In genomic region chr2:150904936-150905450, GRCm38 (mm10) we compare ENCODE assay signal across 8 mouse cellular contexts. TPM values are rescaled to one million over a fixed set of nuclear protein-coding genes. Genes with fewer than 3 reads are reported as not detected.
DNase-seq lines count a peak whose midpoint lies in the region; ATAC-seq and TF ChIP-seq lines count a peak whose summit lies in the region.

Gene Gins1 (plus strand): TSS chr2:150905400.

- DNase-seq in cerebellum, adult 2 months: no peak
- no peak for DNase-seq in cerebellum, postnatal 10 days
- no peak for DNase-seq in right cerebral cortex, adult 2 months (ENCODE audit: low spot score in 2 of 2)
- DNase-seq in cerebellum, adult 11 months: no peak
- DNase-seq in frontal cortex, postnatal 25 days (ENCODE audit: low spot score in 2 of 2): no peak

- H3K4me1 ChIP-seq in cerebellum, adult 2 months (ENCODE audit: control insufficient read depth, insufficient read depth, low read length): peaks cover 4% of the 10 kb centered on the region
- peaks cover 30% of the 10 kb centered on the region for H3K4me1 ChIP-seq in forebrain, embryonic 15.5 days
- H3K4me1 ChIP-seq in liver, embryonic 15.5 days (replicated peaks): peaks cover 30% of the 10 kb centered on the region

- no peaks in the 10 kb centered on the region for H3K27me3 ChIP-seq in cerebellum, adult 2 months (ENCODE audit: control insufficient read depth, insufficient read depth, low read length)
- H3K27me3 ChIP-seq in forebrain, embryonic 15.5 days: no peaks in the 10 kb centered on the region
- no peaks in the 10 kb centered on the region for H3K27me3 ChIP-seq in liver, embryonic 15.5 days

- ATAC-seq in CD4-positive, CD25-positive, alpha-beta regulatory T cell, adult 4 months: peak; percentile 38
- ATAC-seq in forebrain, embryonic 15.5 days (replicated peaks): no peak
- peak; percentile 65 for ATAC-seq in liver, embryonic 15.5 days (ENCODE audit: insufficient read depth)

- WGBS in cerebellum, adult 2 months: 36% methylated on average over 9 of the region's 9 CpGs
- WGBS in forebrain, embryonic 15.5 days: 38% methylated on average over 9 of the region's 9 CpGs
- 26% methylated on average over 9 of the region's 9 CpGs for WGBS in liver, embryonic 15.5 days (ENCODE audit: insufficient replicate concordance)

- H3K4me3 ChIP-seq in cerebellum, adult 2 months (replicated peaks; ENCODE audit: insufficient read depth, low read depth, low read length): peak within 1 kb of the TSS; percentile 94
- peak within 1 kb of the TSS; percentile 83 for H3K4me3 ChIP-seq in forebrain, embryonic 15.5 days
- H3K4me3 ChIP-seq in liver, embryonic 15.5 days (replicated peaks): peak within 1 kb of the TSS; percentile 90

- H3K4me2 ChIP-seq in forebrain, embryonic 15.5 days (replicated peaks): peak within 1 kb of the TSS; percentile 80
- peak within 1 kb of the TSS; percentile 98 for H3K4me2 ChIP-seq in liver, embryonic 15.5 days

- H3K36me3 ChIP-seq in forebrain, embryonic 15.5 days: no peaks in the 10 kb centered on the region; the same call in 1 of the 2 replicates
- no peaks in the 10 kb centered on the region for H3K36me3 ChIP-seq in liver, embryonic 15.5 days (replicated peaks)

- TF ChIP-seq CTCF in cerebellum, adult 2 months (IDR thresholded peaks at IDR 0.05; ENCODE audit: borderline replicate concordance, insufficient read depth, low read depth, low read length): no peak

- peak within 1 kb of the TSS; percentile 80 for H3K27ac ChIP-seq in cerebellum, adult 2 months (ENCODE audit: insufficient read depth, low read length)
- peak within 1 kb of the TSS; percentile 88 for H3K27ac ChIP-seq in forebrain, embryonic 15.5 days (replicated peaks)
- peak within 1 kb of the TSS; percentile 89 for H3K27ac ChIP-seq in liver, embryonic 15.5 days (replicated peaks)

- peak within 1 kb of the TSS; percentile 86 for H3K9ac ChIP-seq in forebrain, embryonic 15.5 days (replicated peaks)
- peak within 1 kb of the TSS; percentile 84 for H3K9ac ChIP-seq in liver, embryonic 15.5 days

- H3K9me3 ChIP-seq in forebrain, embryonic 15.5 days: no peaks in the 10 kb centered on the region
- no peaks in the 10 kb centered on the region for H3K9me3 ChIP-seq in liver, embryonic 15.5 days (replicated peaks)

- no peak for TF ChIP-seq POLR2A in cerebellum, adult 2 months (IDR thresholded peaks at IDR 0.05; ENCODE audit: borderline replicate concordance, insufficient read depth, low read length)

RNA-seq across cellular contexts. Expression of gene Gins1, which starts in this region (rescaled TPM):
- polyA plus RNA-seq in cerebellum, adult 2 months (2012; rRNA removed): 1.3 TPM in 2 replicates
- 1 to 10 TPM; 5.5 to 6.9 TPM for polyA plus RNA-seq in CD4-positive, CD25-positive, alpha-beta regulatory T cell, adult 4 months (2017; shearing (Covaris generic))
- 30.4 and 33.4 TPM in 2 replicates for polyA plus RNA-seq in forebrain, embryonic 15.5 days (2015; fragmentation: Nextera tagmentation; extraction: Ambion mirVana)
- polyA plus RNA-seq in liver, embryonic 15.5 days (2015; fragmentation: Nextera tagmentation; extraction: Ambion mirVana): 29.1 and 31.7 TPM in 2 replicates
